Mouse (Mus musculus) heart, postnatal 0 days (tissue): Measurements from ENCODE around the gene Pdlim5.

Experiments used
- CTCF ChIP-seq: IDR thresholded peaks from 2 replicates; pipeline ENCODE4 v1.5.1; 2016; ENCODE audit warnings: antibody characterized with exemption, control low read depth, low read depth
- EP300 ChIP-seq: IDR thresholded peaks from 2 replicates; pipeline ENCODE4 v1.6.1; 2016; ENCODE audit warnings: antibody characterized with exemption, low read depth

DNA sequence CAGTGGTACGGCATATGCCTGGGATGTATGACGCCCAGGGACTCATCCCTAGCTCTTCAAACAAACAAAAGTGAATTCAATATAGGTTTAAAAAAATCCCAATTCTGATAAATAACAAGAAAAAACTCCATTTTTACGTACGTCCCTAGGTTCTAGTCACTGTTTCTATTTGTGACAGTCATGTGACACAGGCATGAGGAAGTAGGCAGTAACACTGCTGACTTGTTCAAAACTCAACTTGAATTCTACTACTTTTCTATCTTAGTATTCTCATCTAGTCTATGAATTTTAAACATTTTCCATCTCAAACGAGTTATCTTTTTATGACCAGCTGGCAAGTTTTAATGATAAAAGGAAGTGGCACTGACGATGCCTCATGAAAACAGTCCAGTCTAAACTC is 122.2 kb downstream of the Pdlim5 start:
- TF ChIP-seq CTCF (no peak), EP300 (no peak)
